Mouse (Mus musculus) testis, adult 2 months (tissue): ENCODE results near the gene Znrf2. TPM values are rescaled to one million over a fixed set of nuclear protein-coding genes. Genes with fewer than 3 reads are reported as not detected.

Experiments
- H3K27ac ChIP-seq: fragments of 200-500 bp; 2 replicates; pipeline ENCODE4 v1.5.1; 2012; ENCODE audit warnings: low read depth, low read length; ENCODE audit not compliant: control insufficient read depth, insufficient read depth
- H3K27me3 ChIP-seq: fragments of 200-500 bp; 2 replicates; pipeline ENCODE4 v1.6.1; 2012; ENCODE audit warnings: mild to moderate bottlenecking, low read length, moderate library complexity; ENCODE audit not compliant: control insufficient read depth, insufficient read depth
- H3K36me3 ChIP-seq: fragments of 200-500 bp; 2 replicates; pipeline ENCODE4 v1.6.1; 2012; ENCODE audit warnings: mild to moderate bottlenecking, low read length; ENCODE audit not compliant: control insufficient read depth, insufficient read depth
- H3K4me1 ChIP-seq: fragments of 200-500 bp; 2 replicates; pipeline ENCODE4 v1.6.1; 2012; ENCODE audit warnings: low read length; ENCODE audit not compliant: control insufficient read depth, insufficient read depth
- H3K4me3 ChIP-seq: fragments of 200-500 bp; 2 replicates; pipeline ENCODE4 v1.5.1; 2012; ENCODE audit warnings: low read depth, mild to moderate bottlenecking, low read length, moderate library complexity, mixed read lengths; ENCODE audit not compliant: control insufficient read depth
- CTCF ChIP-seq: fragments of 200-500 bp; IDR thresholded peaks from 2 replicates; pipeline ENCODE4 v1.5.1; 2012; ENCODE audit warnings: low read depth, mild to moderate bottlenecking, inconsistent platforms, low read length, moderate library complexity; ENCODE audit not compliant: control insufficient read depth, insufficient read depth, insufficient replicate concordance
- POLR2A ChIP-seq: fragments of 200-500 bp; IDR thresholded peaks from 2 replicates; pipeline ENCODE4 v1.6.1; 2012; ENCODE audit warnings: low read depth, mild to moderate bottlenecking, inconsistent platforms, low read length, moderate library complexity; ENCODE audit not compliant: control insufficient read depth
- polyA plus RNA-seq: library from polyadenylated mRNA; depleted of rRNA; stranded (reverse); fragments of >200 nt; gene quantifications from 2 replicates; pipeline ENCODE4 v1.2.3, GENCODE M21; 2012

Gene Znrf2
- polyA plus RNA-seq, 1 experiment, result 17.6 TPM

DNA sequence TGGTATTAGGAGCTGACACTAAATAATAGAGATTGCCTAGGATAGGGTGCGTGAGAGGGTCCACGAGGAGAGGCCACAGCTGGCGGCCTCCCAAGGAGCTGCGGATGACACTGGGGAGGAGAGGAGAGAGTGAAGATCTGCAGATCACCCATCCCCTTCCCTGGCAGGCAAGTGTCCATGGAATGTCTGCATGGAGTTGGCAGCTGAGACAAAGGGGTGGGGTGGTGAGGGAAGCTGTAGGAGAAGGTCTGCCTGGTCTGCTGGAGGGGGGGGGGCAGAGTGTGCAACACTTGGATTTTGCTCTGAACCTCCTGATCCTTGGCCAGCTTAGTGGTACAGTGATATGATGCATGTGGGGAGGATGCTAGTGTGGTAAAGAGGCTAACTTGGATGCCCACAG, 98.3 kb downstream of the Znrf2 start:
- no peaks in the 10 kb centered on the region for H3K27me3 ChIP-seq

GRCm38 (mm10) chr6:54916163-54916562, 99.4 kb downstream of the Znrf2 start:
- TF ChIP-seq CTCF, result no peak
- TF ChIP-seq POLR2A, result no peak
- no peaks in the 10 kb centered on the region for H3K4me1 ChIP-seq
- H3K4me3 ChIP-seq, result no peak overlapping the region
- no peaks in the 10 kb centered on the region for H3K36me3 ChIP-seq
- H3K27ac ChIP-seq, result no peak overlapping the region
- H3K27me3 ChIP-seq, result no peaks in the 10 kb centered on the region

More for the DNA sequence above, 98.3 kb downstream of the Znrf2 start:
- TF ChIP-seq CTCF (no peak), POLR2A (no peak)
- no peak overlapping the region for H3K27ac ChIP-seq
- H3K36me3 ChIP-seq, result no peaks in the 10 kb centered on the region
- H3K4me1 ChIP-seq, result no peaks in the 10 kb centered on the region
- no peak overlapping the region for H3K4me3 ChIP-seq

GRCm38 (mm10) chr6:54916941-54917340, 100.2 kb downstream of the Znrf2 start:
- H3K4me1 ChIP-seq, result no peaks in the 10 kb centered on the region
- H3K4me3 ChIP-seq, result no peak overlapping the region
- H3K27me3 ChIP-seq, result no peaks in the 10 kb centered on the region
- no peaks in the 10 kb centered on the region for H3K36me3 ChIP-seq
- TF ChIP-seq CTCF (no peak), POLR2A (no peak)
- no peak overlapping the region for H3K27ac ChIP-seq

GRCm38 (mm10) chr6:54917523-54917922, 100.8 kb downstream of the Znrf2 start:
- H3K36me3 ChIP-seq, result no peaks in the 10 kb centered on the region
- H3K4me1 ChIP-seq, result no peaks in the 10 kb centered on the region
- H3K4me3 ChIP-seq, result no peak overlapping the region
- H3K27ac ChIP-seq, result no peak overlapping the region
- TF ChIP-seq POLR2A, result no peak
- TF ChIP-seq CTCF, result peak; percentile 21; the same call in 1 of the 2 replicates
- H3K27me3 ChIP-seq, result no peaks in the 10 kb centered on the region

DNA sequence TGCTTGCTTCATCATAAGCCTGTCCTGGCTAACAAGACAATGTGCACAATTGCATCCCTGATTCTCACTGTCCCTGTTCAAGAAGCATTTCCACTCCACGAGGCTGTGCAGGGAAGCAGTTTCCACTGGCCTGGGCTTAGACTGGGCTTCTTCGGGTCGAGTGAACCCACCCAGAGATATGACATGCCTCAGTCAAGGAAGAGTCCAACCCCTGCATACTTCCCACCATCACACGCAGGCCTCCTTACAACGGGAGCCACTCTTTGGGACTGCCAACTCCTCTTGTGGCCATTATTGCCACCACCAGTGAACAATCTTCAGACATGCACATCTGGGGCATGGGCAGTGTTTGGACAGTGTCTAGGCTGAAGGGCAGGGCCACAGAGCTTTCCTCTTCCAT, 101.8 kb downstream of the Znrf2 start:
- Histone ChIP-seq H3K4me1 (no peaks in the 10 kb centered on the region), H3K36me3 (no peaks in the 10 kb centered on the region), H3K4me3 (no peak overlapping the region), H3K27me3 (no peaks in the 10 kb centered on the region), H3K27ac (no peak overlapping the region)
- no peak for TF ChIP-seq CTCF
- TF ChIP-seq POLR2A, result no peak

DNA sequence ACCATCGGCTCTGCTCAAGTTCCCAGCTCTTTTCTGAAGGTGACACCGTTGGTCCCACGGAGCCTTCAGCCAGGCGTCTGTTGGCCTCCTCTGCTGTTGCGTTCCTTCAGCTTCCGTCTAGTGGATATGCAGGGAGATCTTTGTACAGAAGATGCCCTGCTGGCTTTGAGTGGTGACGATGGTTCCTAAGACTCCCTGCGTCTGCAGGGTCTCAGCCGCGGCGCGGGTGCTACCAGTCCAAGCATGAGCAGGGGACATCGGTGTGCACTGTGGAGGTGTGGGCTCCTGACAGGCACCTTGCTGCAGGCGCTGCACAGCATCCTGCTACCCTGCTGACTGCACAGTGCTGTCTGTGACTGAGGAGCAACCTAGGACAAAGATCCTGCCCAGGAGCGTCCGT, 107.8 kb downstream of the Znrf2 start:
- no peak overlapping the region for H3K27ac ChIP-seq
- no peak for TF ChIP-seq CTCF

DNA sequence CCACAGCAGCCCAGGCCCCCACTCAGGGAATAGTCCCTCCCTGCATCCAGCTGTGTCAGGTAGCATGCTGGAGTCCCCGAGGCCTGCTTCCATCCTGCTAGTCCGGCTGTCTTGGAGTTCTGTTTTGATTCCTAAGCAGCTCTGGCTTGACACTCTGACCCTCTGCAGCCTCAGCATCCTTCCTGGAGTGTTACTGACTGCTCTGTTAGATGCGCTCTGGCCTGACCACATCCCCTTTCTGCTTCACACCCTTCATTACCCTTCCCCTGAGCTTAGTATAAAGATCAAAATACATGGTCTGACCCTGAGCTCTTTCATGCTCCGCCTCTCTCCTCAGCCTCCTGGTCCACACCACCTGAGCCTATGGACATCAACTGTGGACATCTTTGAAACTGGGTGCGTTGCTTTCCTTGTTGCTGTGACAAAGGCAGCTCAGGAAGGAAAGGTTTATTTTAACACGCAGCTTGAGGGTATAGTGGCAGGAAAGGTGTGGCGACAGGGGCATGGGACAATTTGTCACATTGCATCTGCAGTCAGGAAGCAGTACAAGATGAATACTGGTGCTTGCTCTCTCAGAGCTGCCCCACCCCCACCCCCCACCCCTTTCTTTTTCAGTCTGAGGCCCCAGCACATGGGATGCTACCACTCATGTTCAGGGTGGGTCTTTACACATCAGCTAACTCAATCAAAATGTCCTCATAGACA, 109.2 kb downstream of the Znrf2 start:
- H3K4me1 ChIP-seq, result no peaks in the 10 kb centered on the region
- H3K36me3 ChIP-seq, result no peaks in the 10 kb centered on the region
- no peak overlapping the region for H3K4me3 ChIP-seq
- H3K27ac ChIP-seq, result no peak overlapping the region
- no peak for TF ChIP-seq POLR2A
- no peak for TF ChIP-seq CTCF
- no peaks in the 10 kb centered on the region for H3K27me3 ChIP-seq

More for the DNA sequence above, 107.8 kb downstream of the Znrf2 start:
- Histone ChIP-seq H3K27me3 (no peaks in the 10 kb centered on the region), H3K4me1 (no peaks in the 10 kb centered on the region), H3K36me3 (no peaks in the 10 kb centered on the region), H3K4me3 (no peak overlapping the region)

- H3K27ac ChIP-seq, result no peak overlapping the region
- no peaks in the 10 kb centered on the region for H3K4me1 ChIP-seq
- H3K27me3 ChIP-seq, result no peaks in the 10 kb centered on the region
- no peak overlapping the region for H3K4me3 ChIP-seq
- H3K36me3 ChIP-seq, result no peaks in the 10 kb centered on the region
- TF ChIP-seq POLR2A (no peak), CTCF (no peak)
Observed at GRCm38 (mm10) chr6:54926899-54927298, 110.2 kb downstream of the Znrf2 start.

- no peaks in the 10 kb centered on the region for H3K36me3 ChIP-seq
- H3K4me3 ChIP-seq, result no peak overlapping the region
- no peak overlapping the region for H3K27ac ChIP-seq
- H3K4me1 ChIP-seq, result no peaks in the 10 kb centered on the region
- no peak for TF ChIP-seq CTCF
- H3K27me3 ChIP-seq, result no peaks in the 10 kb centered on the region
Observed at GRCm38 (mm10) chr6:54927946-54928345, 111.2 kb downstream of the Znrf2 start.
